Mouse (Mus musculus) CH12.LX (cell line): ENCODE data around the gene Dnaaf3. TPM values are rescaled to one million over a fixed set of nuclear protein-coding genes. Genes with fewer than 3 reads are reported as not detected.

Source experiments
- DNase-seq: peaks from one replicate; pipeline ENCODE4 v3.0.0-alpha.2; 2013; ENCODE audit errors: extremely low read depth
- H3K27ac ChIP-seq: 2 replicates; pipeline ENCODE4 v1.5.1; 2012; ENCODE audit warnings: low read depth, mild to moderate bottlenecking, control low read depth, moderate library complexity; ENCODE audit not compliant: insufficient read depth
- H3K27me3 ChIP-seq: replicated peaks from 2 replicates; pipeline ENCODE3; 2012; ENCODE audit warnings: inconsistent platforms
- H3K36me3 ChIP-seq, 2 experiments: replicated peaks in 1 of 2; 2 replicates each; pipeline versions ENCODE3 to v1.6.1; 2012; ENCODE audit warnings: inconsistent platforms in 1 of 2, low read length in 1 of 2, mild to moderate bottlenecking in 1 of 2, mixed read lengths in 1 of 2, moderate library complexity in 1 of 2; ENCODE audit not compliant: control insufficient read depth in 1 of 2, insufficient read depth in 1 of 2
- H3K4me1 ChIP-seq, 2 experiments: 2 replicates each; pipeline ENCODE4 v1.6.1; 2012; ENCODE audit warnings: inconsistent platforms in 1 of 2, moderate library complexity in 1 of 2; ENCODE audit not compliant: insufficient read depth in 2 of 2, control insufficient read depth in 1 of 2
- H3K4me2 ChIP-seq: 2 replicates; pipeline ENCODE4 v1.6.1; 2012; ENCODE audit warnings: low read depth, mild to moderate bottlenecking, control low read depth; ENCODE audit not compliant: poor library complexity, insufficient read depth, severe bottlenecking
- H3K4me3 ChIP-seq, 3 experiments: fragments of 150-350 bp in 1 of 3; sonication (generic) in 1 of 3; replicated peaks in 1 of 3; 2 replicates each; pipeline versions ENCODE3 to v1.5.1; 2011 to 2012; ENCODE audit warnings: low read depth in 2 of 3, low read length in 2 of 3, mild to moderate bottlenecking in 2 of 3, moderate library complexity in 2 of 3, control low read depth in 1 of 3, improper control_type of control experiment in 1 of 3, inconsistent platforms in 1 of 3, mixed read lengths in 1 of 3; ENCODE audit not compliant: poor library complexity in 1 of 3
- H3K79me2 ChIP-seq: replicated peaks from 2 replicates; pipeline ENCODE4 v1.6.1; 2012; ENCODE audit warnings: mild to moderate bottlenecking, moderate library complexity; ENCODE audit not compliant: control insufficient read depth, poor library complexity, insufficient read depth, severe bottlenecking; ENCODE audit errors: extremely low read depth
- H3K9ac ChIP-seq: 2 replicates; pipeline ENCODE4 v1.6.1; 2012; ENCODE audit warnings: low read depth, mild to moderate bottlenecking, control low read depth, moderate library complexity; ENCODE audit not compliant: insufficient read depth
- H3K9me3 ChIP-seq: replicated peaks from 2 replicates; pipeline ENCODE3; 2012; ENCODE audit warnings: low read length, inconsistent platforms, mixed read lengths
- CTCF ChIP-seq, 2 experiments: IDR thresholded peaks in 1 of 2; conservative IDR thresholded peaks in 1 of 2; 2 replicates each; pipeline ENCODE4 v1.5.1; 2011 to 2012; ENCODE audit warnings: low read depth in 2 of 2, low read length in 2 of 2, improper control_type of control experiment in 1 of 2, inconsistent platforms in 1 of 2, mild to moderate bottlenecking in 1 of 2, moderate library complexity in 1 of 2
- E2F4 ChIP-seq: IDR thresholded peaks from 2 replicates; pipeline ENCODE4 v1.6.1; 2011; ENCODE audit warnings: low read depth, low read length, improper control_type of control experiment; ENCODE audit not compliant: insufficient replicate concordance
- EP300 ChIP-seq: IDR thresholded peaks from 2 replicates; pipeline ENCODE4 v1.6.1; 2011; ENCODE audit warnings: low read length, improper control_type of control experiment
- ETS1 ChIP-seq: conservative IDR thresholded peaks from 2 replicates; pipeline ENCODE4 v1.6.1; 2012; ENCODE audit warnings: low read depth, mild to moderate bottlenecking, inconsistent platforms, low read length, improper control_type of control experiment, moderate library complexity
- KAT2A ChIP-seq: IDR thresholded peaks from 2 replicates; pipeline ENCODE4 v1.6.1; 2012; ENCODE audit warnings: low read length, improper control_type of control experiment, inconsistent platforms; ENCODE audit not compliant: insufficient replicate concordance
- NRF1 ChIP-seq: IDR thresholded peaks from 2 replicates; pipeline ENCODE4 v1.6.1; 2014; ENCODE audit warnings: low read depth, mild to moderate bottlenecking, inconsistent platforms, low read length, improper control_type of control experiment, moderate library complexity
- RAD21 ChIP-seq: IDR thresholded peaks from 2 replicates; pipeline ENCODE4 v1.6.1; 2011; ENCODE audit warnings: low read depth, mild to moderate bottlenecking, low read length, improper control_type of control experiment, moderate library complexity
- SMC3 ChIP-seq: IDR thresholded peaks from 2 replicates; pipeline ENCODE4 v1.6.1; 2011; ENCODE audit warnings: low read depth, low read length, improper control_type of control experiment
- TBP ChIP-seq: conservative IDR thresholded peaks from 2 replicates; pipeline ENCODE4 v1.6.1; 2011; ENCODE audit warnings: low read depth, low read length, improper control_type of control experiment
- USF1 ChIP-seq: IDR thresholded peaks from 2 replicates; pipeline ENCODE4 v1.6.1; 2014; ENCODE audit warnings: low read depth, mild to moderate bottlenecking, inconsistent platforms, low read length, improper control_type of control experiment
- ZC3H11A ChIP-seq: IDR thresholded peaks from 2 replicates; pipeline ENCODE4 v1.6.1; 2012; ENCODE audit warnings: low read depth, mild to moderate bottlenecking, inconsistent platforms, low read length, improper control_type of control experiment
- dilution Hi-C: fragments of 300-500 bp; cut with MboI; formaldehyde crosslinking; loops from 2 replicates; pipeline ENCODE4 v1.14.3; 2020; ENCODE audit warnings: low sequenced_read_pairs; ENCODE audit not compliant: extremely low pct_unique_long_range_greater_than_20kb, extremely low pct_ligation_motif_present
- in situ Hi-C: fragments of 300-500 bp; cut with MboI; formaldehyde crosslinking; loops from 3 replicates; pipeline ENCODE4 v1.14.3; 2019; ENCODE audit warnings: low sequenced_read_pairs, low pct_ligation_motif_present, low pct_unique_long_range_greater_than_20kb, mixed read lengths
- polyA plus RNA-seq: library from polyadenylated mRNA; unstranded; fragments of >175 nt; gene quantifications from 2 replicates; pipeline ENCODE4 v1.2.1, GENCODE M21; 2012; ENCODE audit warnings: low read depth; ENCODE audit not compliant: insufficient read length
- total RNA-seq, 2 experiments: library from RNA; depleted of rRNA; stranded (reverse); fragments of 300-350 nt in 1 of 2; fragments of >200 nt in 1 of 2; gene quantifications; 2 replicates each; pipeline ENCODE4 v1.2.3; 2012 to 2014

Dnaaf3 gene
- total and polyA plus RNA-seq, 3 experiments: 0.16 to 0.83 (median 0.59) TPM

DNA sequence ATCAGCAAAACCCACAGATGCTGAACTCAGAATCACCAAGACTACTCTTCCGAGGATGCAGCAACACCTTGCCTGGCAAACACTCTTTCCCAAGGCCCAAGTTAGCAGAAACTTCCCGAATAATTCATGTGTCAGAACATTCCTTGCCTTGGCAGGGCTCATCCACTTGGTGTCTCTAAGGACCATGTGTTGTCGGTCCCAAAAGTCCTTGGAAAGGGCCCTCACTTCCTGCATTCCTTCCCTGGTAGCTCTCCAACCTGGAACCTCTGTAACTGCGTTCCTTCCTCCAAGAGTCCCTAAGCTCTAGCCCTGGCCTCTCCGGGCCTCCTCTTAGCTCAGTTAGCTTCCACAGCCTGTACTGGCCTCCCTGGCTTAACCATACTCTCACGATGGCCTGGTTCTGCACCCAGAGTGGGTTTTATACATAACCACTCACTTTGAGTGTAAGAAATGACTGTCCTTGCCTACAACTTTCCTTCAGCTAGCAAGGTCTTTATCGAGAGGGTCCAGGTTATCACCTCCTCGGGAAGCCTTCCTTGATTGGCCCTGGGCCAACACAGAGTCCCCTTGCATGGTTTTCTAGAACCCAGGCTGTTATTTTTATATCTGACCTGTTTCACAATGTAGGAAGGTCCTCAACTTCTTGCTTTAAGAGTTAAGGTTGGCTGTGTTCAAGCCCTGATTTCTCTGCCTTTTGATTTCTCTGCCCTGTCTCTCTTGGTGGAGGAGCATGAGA, 20.6 kb downstream of the Dnaaf3 start:
- H3K36me3 ChIP-seq: no peaks in the 10 kb centered on the region
- H3K4me3 ChIP-seq: no peak overlapping the region
- no peaks in the 10 kb centered on the region for H3K9me3 ChIP-seq
- in situ Hi-C loops: loop anchor here (10.0 kb wide), 1 partner anchor 387 kb away; no protein-coding TSS in a partner anchor
- no peak for TF ChIP-seq ZC3H11A
- TF ChIP-seq E2F4: no peak
- no peak for TF ChIP-seq RAD21
- TF ChIP-seq ETS1: no peak
- TF ChIP-seq, all 38 proteins: peak for 0
- Histone ChIP-seq H3K4me2 (no peak overlapping the region), H3K4me1 (peaks cover 5 to 18% of the 10 kb centered on the region in 2 experiments; a peak in 3 of 4 replicates), H3K27me3 (no peaks in the 10 kb centered on the region), H3K79me2 (no peaks in the 10 kb centered on the region), H3K27ac (no peak overlapping the region), H3K9ac (no peak overlapping the region)
- no peak for DNase-seq
- dilution Hi-C loops: no loop called here

DNA sequence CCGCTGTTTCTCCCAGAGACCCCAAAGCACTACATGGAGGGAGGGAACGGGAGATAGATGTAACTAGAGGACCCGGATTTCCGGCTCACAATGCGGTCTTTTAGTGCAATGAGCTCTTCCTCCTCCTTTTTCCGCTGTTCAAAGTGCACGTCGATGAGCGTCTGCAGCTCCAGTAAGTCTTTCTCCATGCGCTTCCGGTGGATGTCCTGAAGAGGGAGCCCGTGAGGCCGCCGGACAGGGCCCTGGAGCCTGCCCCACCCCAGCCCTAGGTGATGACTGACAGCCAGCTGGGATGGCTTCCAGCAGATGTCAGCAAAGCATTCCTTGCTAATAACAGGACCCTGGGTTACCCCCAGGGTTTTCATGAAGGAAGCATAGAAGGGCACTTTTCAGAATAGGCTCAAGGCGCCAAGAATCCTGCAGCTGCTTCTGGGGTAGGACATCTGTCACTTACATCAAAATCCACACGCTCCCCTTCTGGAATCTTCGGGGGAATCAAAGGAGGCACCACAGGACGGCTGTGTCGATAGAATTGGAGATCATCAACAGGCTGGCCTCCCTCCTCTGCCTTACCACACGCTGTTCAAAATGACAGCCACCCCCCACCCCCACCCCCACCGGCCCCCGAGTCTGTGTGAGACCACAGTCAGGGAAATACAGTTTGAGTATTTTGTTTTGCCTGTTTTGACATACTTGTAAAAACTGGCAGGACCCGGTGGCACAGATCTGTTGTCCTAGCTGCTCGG, 22.2 kb downstream of the Dnaaf3 start:
- no peaks in the 10 kb centered on the region for H3K27me3 ChIP-seq
- TF ChIP-seq KAT2A (no peak), NRF1 (no peak), USF1 (no peak), CTCF (conservative IDR thresholded peaks at IDR 0.05 in 1 of 2, IDR thresholded peaks at IDR 0.05 in 1 of 2; ENCODE audit: low read depth in 2 of 2, low read length in 2 of 2) (peak; percentile 28 to 65; a peak in 3 of 4 replicates), EP300 (no peak), TBP (no peak), ZC3H11A (no peak), SMC3 (peak; percentile 21; the same call in 1 of the 2 replicates)
- in situ Hi-C loops: loop anchor here (10.0 kb wide), 1 partner anchor 385 kb away; no protein-coding TSS in a partner anchor
- no peak overlapping the region for H3K4me2 ChIP-seq
- no peaks in the 10 kb centered on the region for H3K79me2 ChIP-seq
- no peak overlapping the region for H3K9ac ChIP-seq
- dilution Hi-C loops: no loop called here
- H3K4me3 ChIP-seq: no peak overlapping the region
- H3K36me3 ChIP-seq: no peaks in the 10 kb centered on the region
- DNase-seq: peak; percentile 58
- no peak overlapping the region for H3K27ac ChIP-seq
- H3K9me3 ChIP-seq: no peaks in the 10 kb centered on the region
- peaks cover 12 to 17% of the 10 kb centered on the region in 2 experiments; a peak in 3 of 4 replicates for H3K4me1 ChIP-seq
